Mouse (Mus musculus): ENCODE measurements around the gene Sptb.

DNA sequence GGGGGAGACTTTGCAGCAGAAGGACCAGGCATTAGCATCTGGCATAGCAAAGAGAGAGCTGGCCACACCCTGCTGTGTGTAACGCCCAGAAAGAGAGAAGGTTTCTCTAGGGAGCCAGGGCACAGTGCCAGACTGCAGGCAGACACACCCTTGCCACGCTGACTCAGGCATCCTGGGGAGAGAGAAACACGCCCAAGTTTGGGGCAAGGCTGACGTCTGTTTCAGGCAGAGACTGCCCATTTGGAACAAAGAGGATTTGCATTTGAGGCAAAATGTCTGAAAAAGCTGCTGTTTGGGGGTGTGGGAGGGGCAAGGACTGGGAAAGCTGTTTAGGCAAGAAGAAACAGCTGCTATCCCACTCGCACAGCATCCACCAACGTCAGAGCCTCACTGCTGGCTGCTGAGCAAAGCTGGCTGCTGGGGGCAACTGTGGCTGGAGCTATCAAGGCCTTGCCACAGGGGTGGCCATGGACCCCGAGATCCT, 116.5 kb downstream of the Sptb start:
- TF ChIP-seq CTCF (IDR thresholded peaks at IDR 0.05; ENCODE audit: low read depth) (no peak), EP300 (IDR thresholded peaks at IDR 0.05; ENCODE audit: low read depth) (no peak)

Measured in liver, embryonic 14.5 days (tissue).